Mouse (Mus musculus): ENCODE results near the gene Map4k3. TPM values are rescaled to one million over a fixed set of nuclear protein-coding genes. Genes with fewer than 3 reads are reported as not detected.

Gene Map4k3
- total and polyA plus RNA-seq, 3 experiments, result 3.2 to 4.1 TPM; not detected in 1

GRCm38 (mm10) chr17:80696956-80697355 is 31.3 kb downstream of the Map4k3 start:
- H3K4me1 ChIP-seq (ENCODE audit: control insufficient read depth in 1 of 2, insufficient read depth in 2 of 2, low read length in 2 of 2), result no peaks in the 10 kb centered on the region
- no peak for DNase-seq (ENCODE audit: low read depth, low spot score)
- H3K79me2 ChIP-seq (ENCODE audit: control insufficient read depth, insufficient read depth, low read length, poor library complexity), result no peaks in the 10 kb centered on the region
- H3K27me3 ChIP-seq (ENCODE audit: control insufficient read depth in 1 of 2, insufficient read depth in 2 of 2, low read length in 2 of 2), result no peaks in the 10 kb centered on the region
- no peak overlapping the region for H3K27ac ChIP-seq (ENCODE audit: control insufficient read depth, low read depth, low read length)
- H3K36me3 ChIP-seq (ENCODE audit: control insufficient read depth in 1 of 2, insufficient read depth in 2 of 2, low read length in 2 of 2), result no peaks in the 10 kb centered on the region
- no peak overlapping the region for H3K9ac ChIP-seq (ENCODE audit: control insufficient read depth, low read depth, low read length, poor library complexity, severe bottlenecking)
- no peak overlapping the region for H3K4me3 ChIP-seq (ENCODE audit: control insufficient read depth in 1 of 2, insufficient read depth in 1 of 2, low read depth in 2 of 2, low read length in 2 of 2)
- H3K9me3 ChIP-seq (replicated peaks; ENCODE audit: insufficient read depth, low read length), result no peaks in the 10 kb centered on the region
- TF ChIP-seq JUND (IDR thresholded peaks at IDR 0.05; ENCODE audit: low read depth, low read length) (no peak), SMC3 (IDR thresholded peaks at IDR 0.05; ENCODE audit: low read depth, low read length) (no peak), CHD2 (IDR thresholded peaks at IDR 0.05; ENCODE audit: low read length) (no peak), RCOR1 (IDR thresholded peaks at IDR 0.05; ENCODE audit: low read depth, low read length) (no peak), MYB (IDR thresholded peaks at IDR 0.05; ENCODE audit: low read depth, low read length) (no peak), USF1 (IDR thresholded peaks at IDR 0.05; ENCODE audit: low read depth, low read length) (no peak), NRF1 (IDR thresholded peaks at IDR 0.05; ENCODE audit: insufficient read depth, low read depth, low read length, poor library complexity, severe bottlenecking) (no peak), TBP (IDR thresholded peaks at IDR 0.05; ENCODE audit: low read depth, low read length) (no peak), BHLHE40 (IDR thresholded peaks at IDR 0.05; ENCODE audit: borderline replicate concordance, low read depth, low read length) (no peak), KAT2A (conservative IDR thresholded peaks at IDR 0.05; ENCODE audit: low read depth, low read length) (no peak), MEF2A (IDR thresholded peaks at IDR 0.05; ENCODE audit: extremely low read depth, insufficient replicate concordance, low read depth, low read length, poor library complexity, severe bottlenecking) (no peak), TCF12 (IDR thresholded peaks at IDR 0.05; ENCODE audit: low read depth, low read length) (no peak), SIN3A (IDR thresholded peaks at IDR 0.05; ENCODE audit: low read length) (no peak), ZNF384 (IDR thresholded peaks at IDR 0.05; ENCODE audit: low read depth, low read length) (no peak), GATA1 (IDR thresholded peaks at IDR 0.05; ENCODE audit: low read depth, low read length) (no peak)

- Histone ChIP-seq H3K4me3 (ENCODE audit: control insufficient read depth in 1 of 2, insufficient read depth in 1 of 2, low read depth in 2 of 2, low read length in 2 of 2) (no peak overlapping the region), H3K79me2 (ENCODE audit: control insufficient read depth, insufficient read depth, low read length, poor library complexity) (no peaks in the 10 kb centered on the region), H3K4me1 (ENCODE audit: control insufficient read depth in 1 of 2, insufficient read depth in 2 of 2, low read length in 2 of 2) (no peaks in the 10 kb centered on the region), H3K36me3 (ENCODE audit: control insufficient read depth in 1 of 2, insufficient read depth in 2 of 2, low read length in 2 of 2) (no peaks in the 10 kb centered on the region), H3K27ac (ENCODE audit: control insufficient read depth, low read depth, low read length) (no peak overlapping the region), H3K27me3 (ENCODE audit: control insufficient read depth in 1 of 2, insufficient read depth in 2 of 2, low read length in 2 of 2) (no peaks in the 10 kb centered on the region), H3K9ac (ENCODE audit: control insufficient read depth, low read depth, low read length, poor library complexity, severe bottlenecking) (no peak overlapping the region), H3K9me3 (replicated peaks; ENCODE audit: insufficient read depth, low read length) (no peaks in the 10 kb centered on the region)
- DNase-seq (ENCODE audit: low read depth, low spot score), result no peak
- TF ChIP-seq SIN3A (IDR thresholded peaks at IDR 0.05; ENCODE audit: low read length) (no peak), ELF1 (IDR thresholded peaks at IDR 0.05; ENCODE audit: low read depth, low read length) (no peak), BHLHE40 (IDR thresholded peaks at IDR 0.05; ENCODE audit: borderline replicate concordance, low read depth, low read length) (no peak), MAZ (IDR thresholded peaks at IDR 0.05; ENCODE audit: low read depth, low read length) (no peak), CHD1 (IDR thresholded peaks at IDR 0.05; ENCODE audit: low read depth, low read length) (no peak), NRF1 (IDR thresholded peaks at IDR 0.05; ENCODE audit: insufficient read depth, low read depth, low read length, poor library complexity, severe bottlenecking) (no peak)
Measured at GRCm38 (mm10) chr17:80696210-80696609, 32.1 kb downstream of the Map4k3 start.
